Mouse (Mus musculus): ENCODE data around the gene Metap1.

The Metap1 gene

DNA sequence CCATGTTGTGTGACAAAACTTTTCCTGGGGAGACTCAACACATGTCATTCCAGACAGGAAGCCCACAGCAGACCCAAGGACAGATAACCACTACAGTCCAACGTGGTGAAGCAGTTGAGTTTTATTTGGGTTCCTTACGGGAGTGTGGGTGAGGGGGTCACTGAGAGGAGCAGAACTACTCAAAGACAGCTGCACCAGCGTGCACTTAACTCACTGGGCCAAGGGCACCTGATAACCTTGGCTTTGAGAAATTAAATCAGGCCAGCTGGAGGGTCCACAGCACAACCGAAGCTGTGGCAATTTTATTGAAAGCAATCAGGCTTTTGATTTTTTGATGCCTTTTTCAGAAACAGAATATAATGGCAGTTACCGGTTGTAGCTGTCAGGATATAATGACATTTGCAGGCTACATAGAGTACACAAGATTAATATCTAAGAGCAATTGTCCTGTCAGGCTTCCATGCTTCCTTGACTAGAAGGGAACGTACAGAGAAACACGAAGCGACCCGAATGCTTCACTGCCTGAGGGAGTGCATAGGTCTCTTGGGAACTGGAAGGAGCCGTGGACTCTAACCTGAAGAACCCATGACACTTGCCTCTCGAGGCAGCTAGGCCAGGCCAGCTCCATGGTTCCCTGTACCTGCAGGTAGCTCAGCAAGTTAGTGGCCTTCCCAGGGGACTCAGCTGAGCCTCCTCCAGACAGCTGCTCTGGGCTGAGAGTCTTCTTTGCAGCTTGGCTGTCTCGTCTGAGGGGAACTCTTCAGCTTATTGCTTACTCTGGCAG is 41.0 kb downstream of the Metap1 start:
- DNase-seq (ENCODE audit: low read depth) = no peak

DNA sequence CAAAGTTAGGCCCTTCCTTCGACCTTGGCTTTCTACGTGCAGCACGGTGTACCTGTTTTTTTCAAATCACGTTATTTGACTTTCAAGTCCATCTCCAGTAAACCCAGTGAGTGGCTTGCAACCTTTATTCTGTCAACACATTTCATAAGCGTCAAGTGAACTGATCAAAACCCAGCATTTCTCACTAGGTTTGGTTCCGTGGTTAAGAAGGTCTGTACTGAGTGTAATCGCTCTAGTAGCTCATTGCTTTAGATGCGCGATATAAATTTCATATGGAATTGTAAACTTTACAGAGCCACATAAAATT is 45.9 kb downstream of the Metap1 start:
- no peak for DNase-seq (ENCODE audit: low read depth)

DNA sequence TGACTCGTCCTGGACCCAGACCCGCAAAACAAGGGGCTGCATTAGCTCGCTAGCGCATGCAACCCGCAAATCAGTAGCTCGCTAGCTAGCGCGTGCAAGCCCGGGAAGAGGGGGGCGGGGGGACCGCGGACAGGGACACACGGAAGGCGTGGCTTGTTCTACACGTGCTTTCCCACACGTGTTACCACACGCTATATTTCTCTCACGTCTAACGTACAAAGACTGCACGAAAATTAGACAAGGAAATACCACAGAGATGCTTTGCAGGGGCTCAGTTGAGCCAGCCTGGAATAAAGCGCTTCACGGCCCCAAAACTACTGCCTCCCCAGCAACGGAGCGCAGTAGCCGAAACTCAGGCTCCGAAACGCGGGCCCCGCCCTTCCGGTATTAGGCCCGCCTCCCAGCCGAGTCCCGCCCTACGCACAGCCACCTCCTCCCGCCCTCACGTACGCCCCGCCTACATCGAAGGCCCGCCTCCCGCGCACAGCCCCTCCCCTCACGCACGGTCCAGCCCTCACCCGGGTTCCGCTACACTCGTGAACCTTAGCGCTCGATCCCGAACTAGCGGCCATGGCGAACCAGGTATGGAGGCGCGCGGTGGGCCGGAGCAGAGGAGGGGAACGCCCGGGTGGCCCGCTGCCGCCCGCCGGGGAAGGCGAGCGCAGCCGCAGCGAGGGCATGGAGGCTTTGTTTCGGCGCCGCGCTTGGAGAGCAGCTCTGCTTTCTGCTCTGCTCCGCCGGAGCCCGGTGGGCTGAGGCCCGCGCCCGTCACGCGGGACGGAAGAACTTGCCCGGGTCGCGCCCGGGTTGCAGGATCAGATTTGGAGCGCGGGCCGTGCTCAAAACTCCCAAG is 46.5 kb downstream of the Metap1 start, which contains the start of gene Adh5:
Gene Adh5, plus strand, starts transcription at position 482 of the 853 bp plus-strand sequence.
- DNase-seq (ENCODE audit: low read depth) = peak; percentile 98

DNA sequence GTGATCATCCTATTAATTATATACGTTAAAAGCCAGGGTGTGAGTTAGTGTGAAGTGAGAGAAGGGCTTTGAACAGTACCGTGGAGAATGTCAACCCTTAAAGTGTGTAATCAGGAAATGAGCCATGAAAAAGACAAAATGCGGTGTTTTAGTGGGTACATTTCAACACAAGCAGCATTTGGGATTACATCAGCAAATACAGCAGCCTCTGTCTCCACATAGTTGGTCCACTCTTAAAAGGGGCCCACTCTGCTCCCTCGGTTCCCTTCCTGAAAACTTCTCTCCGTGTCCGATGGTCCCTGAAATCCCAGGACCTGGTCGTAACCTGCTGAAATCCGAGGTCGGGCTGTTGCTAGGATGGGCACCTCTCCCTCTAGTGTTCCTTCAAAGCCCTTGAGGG is 47.1 kb downstream of the Metap1 start:
- DNase-seq (ENCODE audit: low read depth) = no peak

DNA sequence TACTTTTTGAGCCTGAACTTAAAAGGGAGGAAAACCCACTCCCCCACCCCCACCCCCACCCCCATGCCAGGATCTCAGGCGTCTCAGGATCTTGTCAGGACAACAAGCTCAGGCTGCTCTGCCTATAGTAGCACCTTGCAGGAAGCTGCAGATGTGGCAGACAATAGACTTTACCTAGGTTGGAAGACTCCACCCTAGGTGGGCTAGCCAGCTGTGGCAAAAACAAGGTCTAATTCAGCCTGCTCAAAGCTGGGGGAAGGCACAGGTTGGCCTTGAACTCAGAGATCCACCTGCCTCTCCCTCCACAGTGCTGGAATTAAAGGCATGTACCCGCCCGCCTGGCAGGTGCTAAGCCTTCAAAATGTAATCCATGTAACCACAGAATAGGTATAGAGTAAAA is 50.6 kb downstream of the Metap1 start:
- DNase-seq (ENCODE audit: low read depth) = no peak

DNA sequence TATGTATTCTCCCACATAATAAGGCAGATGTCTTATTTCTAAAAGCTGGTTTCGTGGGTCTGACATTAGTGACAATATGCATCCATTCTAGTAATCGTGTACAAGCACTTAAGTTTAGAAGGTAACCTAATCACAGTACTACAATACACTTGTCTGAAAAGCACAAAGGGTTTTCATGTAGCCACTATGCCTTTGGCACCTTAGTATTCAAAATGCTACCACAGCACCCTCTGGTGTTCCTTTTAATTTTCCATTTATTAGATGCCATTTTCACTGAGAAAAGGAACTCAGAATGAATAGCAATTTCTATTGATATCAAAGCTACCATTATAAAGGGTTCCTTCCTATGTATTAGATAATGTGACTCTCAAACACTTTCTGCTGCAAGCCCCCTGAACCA is 57.5 kb downstream of the Metap1 start:
- peak; percentile 66 for DNase-seq (ENCODE audit: low read depth)

DNA sequence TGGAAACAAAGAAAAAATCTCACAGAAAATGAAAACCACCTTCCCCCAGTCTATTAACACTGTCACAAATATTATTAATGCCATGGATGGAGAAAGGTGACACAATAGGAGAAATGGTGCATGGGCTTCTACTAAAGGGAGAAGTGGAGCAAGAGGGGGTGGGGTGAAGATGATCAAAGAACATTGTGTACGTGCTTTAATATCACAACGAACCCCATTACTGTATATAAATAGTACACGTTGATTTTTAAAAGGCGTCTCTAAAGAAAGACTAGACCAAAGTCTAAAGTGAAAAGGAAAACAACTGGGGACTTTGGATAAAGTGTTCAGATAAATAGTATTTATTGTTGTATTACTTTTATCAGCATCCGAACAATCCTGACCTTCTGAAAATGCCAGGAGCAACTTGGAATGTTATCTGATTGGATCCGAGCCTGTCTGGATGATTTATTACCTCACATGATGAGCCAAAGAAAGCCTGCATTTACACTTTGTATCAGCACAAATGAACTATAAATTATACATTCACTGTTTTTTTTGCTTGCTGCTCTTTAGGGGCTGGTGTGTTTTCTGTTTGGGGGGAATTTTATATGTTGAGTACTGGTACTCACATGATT is 58.8 kb downstream of the Metap1 start:
- no peak for DNase-seq (ENCODE audit: low read depth)

DNA sequence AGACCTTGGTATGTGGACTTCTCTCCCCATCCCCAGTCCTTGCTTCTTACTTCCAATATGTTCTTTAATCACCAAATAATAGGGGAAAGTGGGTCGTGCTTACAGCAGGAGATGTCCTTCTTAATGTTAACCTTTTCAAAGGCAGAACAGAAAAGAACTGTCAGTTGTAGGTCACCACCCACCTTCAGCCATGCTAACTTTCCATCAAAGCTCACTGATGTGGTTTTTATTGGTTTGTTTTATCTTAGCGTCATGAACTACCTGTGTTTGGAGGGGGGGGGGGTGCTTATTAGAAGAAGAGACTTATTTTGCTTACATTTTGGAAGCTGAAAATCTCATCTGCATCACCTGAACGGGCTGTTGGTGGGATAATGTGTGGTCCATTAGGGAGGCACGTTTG is 65.1 kb downstream of the Metap1 start:
- DNase-seq (ENCODE audit: low read depth) = peak; percentile 44

DNA sequence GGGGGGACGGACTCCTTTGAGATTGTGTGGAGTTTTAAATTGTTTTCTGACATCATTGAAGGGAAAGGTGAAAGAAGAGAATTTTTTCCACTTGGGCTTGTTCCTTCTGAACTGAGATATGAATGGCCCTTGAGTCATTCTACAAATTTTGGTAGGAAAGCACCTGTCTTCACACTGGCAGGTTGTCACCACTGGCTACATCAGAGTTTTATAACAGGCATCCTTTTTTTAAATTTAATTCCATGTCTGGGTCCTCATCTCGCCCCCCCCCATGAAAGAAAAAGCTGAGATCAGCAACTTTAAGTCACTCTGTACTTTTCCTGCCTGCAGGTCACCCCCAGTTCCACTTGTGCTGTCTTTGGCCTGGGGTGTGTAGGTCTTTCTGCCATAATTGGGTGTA is 65.7 kb downstream of the Metap1 start:
- DNase-seq (ENCODE audit: low read depth) = no peak

DNA sequence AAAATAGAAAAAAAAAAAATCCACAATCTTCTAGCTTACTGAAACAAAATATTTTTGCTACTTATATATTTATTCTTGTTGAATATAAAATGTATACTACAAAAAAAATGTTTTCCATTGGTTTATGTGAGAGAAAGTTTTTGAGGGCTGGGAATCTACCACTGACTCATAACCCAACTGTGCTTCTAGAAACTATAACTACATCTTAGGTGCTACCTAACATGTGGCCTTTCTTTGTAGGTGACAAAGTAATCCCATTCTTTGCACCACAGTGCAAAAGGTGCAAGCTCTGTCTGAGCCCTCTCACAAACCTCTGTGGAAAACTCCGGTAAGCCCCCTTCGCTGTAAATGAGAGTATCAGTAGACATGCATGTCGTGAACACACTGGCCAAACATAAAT is 68.9 kb downstream of the Metap1 start:
- no peak for DNase-seq (ENCODE audit: low read depth)

DNA sequence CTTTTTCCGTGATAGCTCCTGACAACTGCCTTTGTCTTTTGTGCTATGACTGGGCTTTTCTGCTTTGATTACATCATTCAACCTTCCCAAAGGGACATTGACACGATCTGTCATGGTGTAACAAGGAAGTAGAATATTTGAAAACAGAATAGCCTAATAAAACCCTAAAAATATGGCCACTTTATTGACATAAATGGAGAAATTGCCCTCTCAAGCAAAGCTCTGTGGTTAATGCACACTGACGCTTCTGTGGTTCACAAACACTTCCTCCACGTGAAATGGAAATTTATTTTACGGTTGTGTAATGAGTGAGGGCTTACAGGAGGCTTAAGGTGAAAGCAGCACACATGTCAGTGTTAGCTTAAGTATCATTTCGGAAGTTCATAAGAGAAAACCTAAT is 69.9 kb downstream of the Metap1 start:
- DNase-seq (ENCODE audit: low read depth) = peak; percentile 44

DNA sequence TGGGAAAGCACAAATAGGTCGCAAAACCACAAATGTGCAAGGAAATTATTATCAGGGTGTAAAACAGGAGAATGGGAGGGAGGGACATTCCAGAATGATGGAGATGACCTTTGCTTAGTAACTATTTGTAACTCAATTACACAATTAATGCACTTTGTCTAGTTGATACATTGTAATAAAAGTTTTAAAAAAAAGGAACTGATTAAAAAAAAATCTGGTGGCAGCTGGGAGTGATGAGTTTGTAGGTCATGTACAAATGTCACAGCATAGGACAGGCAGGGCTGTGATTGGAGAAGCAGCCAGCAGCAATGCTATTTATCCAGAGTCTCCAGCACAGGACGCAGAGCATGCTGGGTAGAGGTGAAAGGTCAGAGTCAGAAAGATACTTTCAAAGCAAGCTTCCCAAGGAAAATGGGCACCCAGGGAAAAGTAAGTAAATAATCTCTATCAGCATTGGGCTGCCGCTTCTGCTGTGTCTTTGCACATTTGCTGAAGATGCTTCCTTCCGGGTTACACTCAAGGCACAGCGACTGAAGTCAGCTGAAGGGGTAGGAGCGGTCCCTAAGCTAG is 74.1 kb downstream of the Metap1 start, which contains the start of gene Adh4:
Gene Adh4, plus strand, starts transcription at position 346 of the 570 bp plus-strand sequence.
- DNase-seq (ENCODE audit: low read depth) = no peak

DNA sequence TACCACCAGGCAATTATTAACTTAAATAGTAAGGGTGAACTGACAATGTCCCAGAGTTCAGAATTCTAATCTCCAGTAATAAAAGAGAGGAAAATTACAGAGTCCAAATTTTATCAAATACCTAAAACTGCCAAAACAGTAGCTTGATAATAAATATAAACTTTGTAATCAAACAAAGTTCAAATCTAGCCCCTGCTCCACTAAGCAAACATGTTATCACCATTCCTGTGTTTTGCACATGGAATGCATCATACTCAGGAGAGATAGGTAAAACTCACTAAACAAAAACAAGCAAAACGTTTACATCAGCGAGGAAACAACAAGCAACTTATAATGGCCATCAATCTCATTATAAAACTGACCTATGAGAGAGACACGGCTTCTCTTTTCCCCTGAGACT is 79.1 kb downstream of the Metap1 start:
- DNase-seq (ENCODE audit: low read depth) = no peak

DNA sequence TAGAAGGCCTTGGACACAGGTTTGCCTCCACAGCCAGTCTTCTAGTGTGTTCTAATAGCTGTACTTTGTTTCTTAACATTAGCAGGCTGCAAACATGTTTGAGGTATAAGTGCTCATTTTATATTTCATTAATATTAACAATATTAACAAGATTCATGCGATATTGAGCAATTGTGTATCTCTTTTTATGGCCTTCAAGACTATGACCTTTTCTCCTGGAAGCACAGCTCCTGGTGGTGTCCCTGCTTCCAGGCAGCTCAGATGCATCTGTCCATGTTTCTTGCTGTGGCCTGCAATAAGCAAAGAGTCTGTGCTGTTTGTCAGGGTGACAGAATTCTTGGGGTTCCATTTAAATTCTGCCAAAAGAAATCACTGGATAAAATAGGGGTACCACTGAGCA is 79.7 kb downstream of the Metap1 start:
- DNase-seq (ENCODE audit: low read depth) = no peak

Measured in naive thymus-derived CD4-positive, alpha-beta T cell, adult 2 months (primary cell).